16 mouse cellular contexts compared by ENCODE assay signal in genomic region chr8:34485346-34485745, GRCm38 (mm10).
DNase-seq lines count a peak whose midpoint lies in the region; ATAC-seq and TF ChIP-seq lines count a peak whose summit lies in the region.
"Had no signal": no experiment of that assay in that cellular context is flagged by ENCODE, and none has a peak within 500 bp of the region (broad histone marks: within the 10 kb centered on the region; RNA-seq: fewer than 3 reads in every experiment).

No protein-coding gene starts in this region.

- H3K9ac ChIP-seq in hindbrain, postnatal 0 days (replicated peaks; ENCODE audit: low read length), result no peak overlapping the region
- no peak overlapping the region for H3K9ac ChIP-seq in hindbrain, embryonic 12.5 days
- H3K9ac ChIP-seq in midbrain, embryonic 13.5 days (replicated peaks), result no peak overlapping the region
- no peak overlapping the region for H3K9ac ChIP-seq in midbrain, embryonic 14.5 days (replicated peaks; ENCODE audit: low read length)
- H3K9ac ChIP-seq: embryonic facial prominence, embryonic 13.5 days; forebrain, embryonic 12.5 days; forebrain, embryonic 15.5 days; heart, embryonic 12.5 days; heart, embryonic 15.5 days; hindbrain, embryonic 15.5 days had no signal

- WGBS in heart, embryonic 10.5 days, result 79% methylated on average over 6 of the region's 6 CpGs
- 83% methylated on average over 6 of the region's 6 CpGs for WGBS in hindbrain, postnatal 0 days
- 80% methylated on average over 5 of the region's 6 CpGs for WGBS in hindbrain, embryonic 12.5 days
- WGBS in midbrain, embryonic 13.5 days, result 80% methylated on average over 6 of the region's 6 CpGs
- WGBS in midbrain, embryonic 14.5 days, result 81% methylated on average over 6 of the region's 6 CpGs

- ATAC-seq in hindbrain, postnatal 0 days, result 0 out of 2 replicates have a peak, but pooled peaks have one; percentile 5
- no peak for ATAC-seq in hindbrain, embryonic 12.5 days (ENCODE audit: low FRiP score)
- ATAC-seq in midbrain, embryonic 13.5 days, result peak; percentile 14; the same call in 1 of the 2 replicates
- ATAC-seq in midbrain, embryonic 14.5 days (ENCODE audit: low FRiP score, low TSS enrichment), result no peak
- ATAC-seq in CD4-positive, CD25-positive, alpha-beta regulatory T cell, adult 4 months, result no peak
- ATAC-seq: forebrain, embryonic 15.5 days had no signal

- H3K4me2 ChIP-seq in hindbrain, postnatal 0 days (ENCODE audit: low read depth, low read length), result no peak overlapping the region
- H3K4me2 ChIP-seq in hindbrain, embryonic 12.5 days (replicated peaks), result no peak overlapping the region
- no peak overlapping the region for H3K4me2 ChIP-seq in midbrain, embryonic 13.5 days (replicated peaks)
- no peak overlapping the region for H3K4me2 ChIP-seq in midbrain, embryonic 14.5 days (ENCODE audit: low read length)
- H3K4me2 ChIP-seq: embryonic facial prominence, embryonic 13.5 days; forebrain, embryonic 12.5 days; forebrain, embryonic 15.5 days; heart, embryonic 12.5 days; heart, embryonic 15.5 days; hindbrain, embryonic 15.5 days had no signal

- H3K27me3 ChIP-seq in heart, embryonic 10.5 days (ENCODE audit: insufficient read depth, poor library complexity, severe bottlenecking), result no peaks in the 10 kb centered on the region
- H3K27me3 ChIP-seq in hindbrain, postnatal 0 days (ENCODE audit: insufficient read depth, low read length), result no peaks in the 10 kb centered on the region
- no peaks in the 10 kb centered on the region for H3K27me3 ChIP-seq in hindbrain, embryonic 12.5 days
- no peaks in the 10 kb centered on the region; the same call in 1 of the 2 replicates for H3K27me3 ChIP-seq in midbrain, embryonic 13.5 days
- no peaks in the 10 kb centered on the region for H3K27me3 ChIP-seq in midbrain, embryonic 14.5 days (ENCODE audit: control insufficient read depth, insufficient read depth, low read length)
- H3K27me3 ChIP-seq: embryonic facial prominence, embryonic 13.5 days; forebrain, embryonic 15.5 days; heart, embryonic 12.5 days; hindbrain, embryonic 15.5 days had no signal

- DNase-seq in heart, embryonic 10.5 days (ENCODE audit: low spot score), result peak; percentile 56
- no peak for DNase-seq in heart, postnatal 4 days
- no peak for DNase-seq in hindbrain, postnatal 0 days (ENCODE audit: low spot score)
- no peak for DNase-seq in midbrain, embryonic 14.5 days
- DNase-seq: gastrocnemius, postnatal 25 days had no signal

- TF ChIP-seq CTCF in hindbrain, postnatal 0 days (IDR thresholded peaks at IDR 0.05; ENCODE audit: low read depth), result no peak

- H3K36me3 ChIP-seq in heart, embryonic 10.5 days, result no peaks in the 10 kb centered on the region
- no peaks in the 10 kb centered on the region for H3K36me3 ChIP-seq in hindbrain, postnatal 0 days (ENCODE audit: insufficient read depth, low read length)
- H3K36me3 ChIP-seq in hindbrain, embryonic 12.5 days, result no peaks in the 10 kb centered on the region
- no peaks in the 10 kb centered on the region for H3K36me3 ChIP-seq in midbrain, embryonic 13.5 days
- H3K36me3 ChIP-seq in midbrain, embryonic 14.5 days (ENCODE audit: control insufficient read depth, insufficient read depth, low read length), result no peaks in the 10 kb centered on the region
- H3K36me3 ChIP-seq: embryonic facial prominence, embryonic 10.5 days; embryonic facial prominence, embryonic 13.5 days; forebrain, embryonic 12.5 days; forebrain, embryonic 15.5 days; heart, embryonic 12.5 days; heart, embryonic 15.5 days; hindbrain, embryonic 15.5 days had no signal

- no peaks in the 10 kb centered on the region for H3K9me3 ChIP-seq in heart, embryonic 10.5 days
- H3K9me3 ChIP-seq in hindbrain, postnatal 0 days (ENCODE audit: low read length), result no peaks in the 10 kb centered on the region
- H3K9me3 ChIP-seq in hindbrain, embryonic 12.5 days (replicated peaks), result no peaks in the 10 kb centered on the region
- no peaks in the 10 kb centered on the region for H3K9me3 ChIP-seq in midbrain, embryonic 13.5 days
- no peaks in the 10 kb centered on the region for H3K9me3 ChIP-seq in midbrain, embryonic 14.5 days (ENCODE audit: control insufficient read depth, low read length)
- H3K9me3 ChIP-seq: embryonic facial prominence, embryonic 10.5 days; embryonic facial prominence, embryonic 13.5 days; forebrain, embryonic 12.5 days; forebrain, embryonic 15.5 days; heart, embryonic 12.5 days; heart, embryonic 15.5 days; hindbrain, embryonic 15.5 days had no signal

- H3K4me1 ChIP-seq in heart, embryonic 10.5 days, result peaks cover 2% of the 10 kb centered on the region; the same call in 1 of the 2 replicates
- no peaks in the 10 kb centered on the region for H3K4me1 ChIP-seq in hindbrain, postnatal 0 days (ENCODE audit: insufficient read depth, low read length)
- peaks cover 7% of the 10 kb centered on the region for H3K4me1 ChIP-seq in hindbrain, embryonic 12.5 days
- peaks cover 11% of the 10 kb centered on the region for H3K4me1 ChIP-seq in midbrain, embryonic 13.5 days (replicated peaks)
- peaks cover 4% of the 10 kb centered on the region; the same call in 1 of the 2 replicates for H3K4me1 ChIP-seq in midbrain, embryonic 14.5 days (ENCODE audit: control insufficient read depth, insufficient read depth, low read length)
- H3K4me1 ChIP-seq: embryonic facial prominence, embryonic 13.5 days; heart, embryonic 12.5 days; heart, embryonic 15.5 days had no signal

- H3K27ac ChIP-seq in heart, embryonic 10.5 days, result no peak overlapping the region
- no peak overlapping the region for H3K27ac ChIP-seq in hindbrain, postnatal 0 days
- H3K27ac ChIP-seq in hindbrain, embryonic 12.5 days, result no peak overlapping the region
- H3K27ac ChIP-seq in midbrain, embryonic 13.5 days, result no peak overlapping the region
- no peak overlapping the region for H3K27ac ChIP-seq in midbrain, embryonic 14.5 days (replicated peaks; ENCODE audit: low read depth, low read length)
- H3K27ac ChIP-seq: embryonic facial prominence, embryonic 10.5 days; embryonic facial prominence, embryonic 13.5 days; forebrain, embryonic 12.5 days; forebrain, embryonic 15.5 days; heart, embryonic 15.5 days; hindbrain, embryonic 15.5 days had no signal

- H3K4me3 ChIP-seq in heart, embryonic 10.5 days, result no peak overlapping the region
- no peak overlapping the region for H3K4me3 ChIP-seq in hindbrain, postnatal 0 days (ENCODE audit: low read length)
- H3K4me3 ChIP-seq in hindbrain, embryonic 12.5 days, result no peak overlapping the region
- H3K4me3 ChIP-seq in midbrain, embryonic 13.5 days (replicated peaks), result no peak overlapping the region
- H3K4me3 ChIP-seq in midbrain, embryonic 14.5 days (replicated peaks; ENCODE audit: low read depth, low read length), result no peak overlapping the region
- H3K4me3 ChIP-seq: embryonic facial prominence, embryonic 10.5 days; embryonic facial prominence, embryonic 13.5 days; erythroblast, embryonic 14.5 days; forebrain, embryonic 12.5 days; forebrain, embryonic 15.5 days; heart, embryonic 12.5 days; heart, embryonic 15.5 days; hindbrain, embryonic 15.5 days had no signal

Comparison
In these comparisons a context has a peak if more than half of its experiments do, and no peak if none do; other contexts are left out.
1. ATAC-seq: peak in hindbrain, postnatal 0 days (single experiment) and midbrain, embryonic 13.5 days (single experiment); none in hindbrain, embryonic 12.5 days (single experiment), midbrain, embryonic 14.5 days (single experiment) and CD4-positive, CD25-positive, alpha-beta regulatory T cell, adult 4 months (single experiment).